Mouse (Mus musculus) neural tube, embryonic 14.5 days (tissue): ENCODE results near the gene Amigo1. TPM values are rescaled to one million over a fixed set of nuclear protein-coding genes. Genes with fewer than 3 reads are reported as not detected.
A peak's percentile ranks its signal among the peaks of the same experiment; 100 is the strongest.
"Not testable (repeated sequence)": the region's sequence is repeated elsewhere in the genome, so short reads cannot be mapped to it uniquely, and the experiment has no call there.

Experiments used
- ATAC-seq: fragments of 200-750 bp; cut with Nextera tagmentation; 2 replicates; pipeline ENCODE4 v1.8.0; 2017; ENCODE audit warnings: low read depth, mild to moderate bottlenecking, moderate TSS enrichment, moderate library complexity
- H3K27ac ChIP-seq: fragments of 300-500 bp; sonication (generic); 2 replicates; pipeline ENCODE4 v1.5.1; 2014; ENCODE audit warnings: low read depth, mild to moderate bottlenecking, control low read depth, low read length, moderate library complexity, mixed read lengths
- H3K27me3 ChIP-seq: fragments of 300-500 bp; sonication (generic); 2 replicates; pipeline ENCODE4 v1.6.1; 2014; ENCODE audit warnings: low read length; ENCODE audit not compliant: control insufficient read depth, insufficient read depth
- H3K36me3 ChIP-seq: fragments of 300-500 bp; sonication (generic); 2 replicates; pipeline ENCODE4 v1.6.1; 2014; ENCODE audit warnings: low read length, mixed read lengths; ENCODE audit not compliant: control insufficient read depth, insufficient read depth
- H3K4me1 ChIP-seq: fragments of 300-500 bp; sonication (generic); 2 replicates; pipeline ENCODE4 v1.6.1; 2014; ENCODE audit warnings: low read length; ENCODE audit not compliant: control insufficient read depth, insufficient read depth
- H3K4me2 ChIP-seq: fragments of 300-500 bp; sonication (generic); 2 replicates; pipeline ENCODE4 v1.6.1; 2014; ENCODE audit warnings: mild to moderate bottlenecking, low read depth, low read length, control low read depth
- H3K4me3 ChIP-seq: fragments of 300-500 bp; sonication (generic); 2 replicates; pipeline ENCODE4 v1.5.1; 2014; ENCODE audit warnings: low read depth, low read length, control low read depth, mixed read lengths
- H3K9ac ChIP-seq: fragments of 300-500 bp; sonication (generic); replicated peaks from 2 replicates; pipeline ENCODE4 v1.6.1; 2014; ENCODE audit warnings: low read depth, mild to moderate bottlenecking, control low read depth, low read length, mixed read lengths
- H3K9me3 ChIP-seq: fragments of 300-500 bp; sonication (generic); 2 replicates; pipeline ENCODE4 v1.6.1; 2016; ENCODE audit warnings: low read length; ENCODE audit not compliant: control insufficient read depth
- WGBS: fragments of 180-500 bp; shearing (Covaris S2); extraction: QIAGEN DNeasy Blood & Tissue Kit; methylation state at CpG from one replicate; pipeline ENCODE4 v1.1.7; 2014; 5-methylcytosine and 5-hydroxymethylcytosine counted together
- polyA plus RNA-seq: library from polyadenylated mRNA; unstranded; fragments of >200 nt; fragmentation: Nextera tagmentation; extraction: Ambion mirVana; gene quantifications from 2 replicates; pipeline ENCODE4 v1.2.1, GENCODE M21; 2014

The Amigo1 gene
- polyA plus RNA-seq, 1 experiment from 2014 or later: 11.2 TPM

- Histone ChIP-seq H3K9me3 (no peaks in the 10 kb centered on the region), H3K4me1 (peaks cover 11% of the 10 kb centered on the region), H3K27me3 (no peaks in the 10 kb centered on the region; the same call in 1 of the 2 replicates), H3K27ac (no peak overlapping the region), H3K4me2 (no peak overlapping the region), H3K36me3 (0 out of 2 replicates have a peak, but pooled peaks cover 5% of the 10 kb centered on the region), H3K9ac (no peak overlapping the region), H3K4me3 (no peak overlapping the region)
- ATAC-seq: no peak
- 91% methylated on average over 8 of the region's 8 CpGs for WGBS
Measured at GRCm38 (mm10) chr3:108212406-108212805, 26.3 kb downstream of the Amigo1 start.

- H3K4me2 ChIP-seq: no peak overlapping the region
- H3K9ac ChIP-seq: no peak overlapping the region
- no peaks in the 10 kb centered on the region; the same call in 1 of the 2 replicates for H3K27me3 ChIP-seq
- 20% methylated on average over 5 of the region's 5 CpGs for WGBS
- H3K27ac ChIP-seq: no peak overlapping the region
- H3K9me3 ChIP-seq: no peaks in the 10 kb centered on the region
- H3K36me3 ChIP-seq: no peaks in the 10 kb centered on the region
- no peaks in the 10 kb centered on the region; the same call in 1 of the 2 replicates for H3K4me1 ChIP-seq
- no peak overlapping the region for H3K4me3 ChIP-seq
- no peak for ATAC-seq
Measured at GRCm38 (mm10) chr3:108214734-108215133, 28.6 kb downstream of the Amigo1 start.

GRCm38 (mm10) chr3:108220661-108221060 is 34.5 kb downstream of the Amigo1 start:
- no peaks in the 10 kb centered on the region for H3K36me3 ChIP-seq
- no peak overlapping the region for H3K27ac ChIP-seq
- 79% methylated on average over 3 of the region's 3 CpGs for WGBS
- no peak overlapping the region for H3K9ac ChIP-seq
- H3K4me3 ChIP-seq: no peak overlapping the region
- peaks cover 11% of the 10 kb centered on the region for H3K27me3 ChIP-seq
- no peaks in the 10 kb centered on the region for H3K4me1 ChIP-seq
- H3K4me2 ChIP-seq: no peak overlapping the region
- H3K9me3 ChIP-seq: no peaks in the 10 kb centered on the region
- ATAC-seq: no peak

DNA sequence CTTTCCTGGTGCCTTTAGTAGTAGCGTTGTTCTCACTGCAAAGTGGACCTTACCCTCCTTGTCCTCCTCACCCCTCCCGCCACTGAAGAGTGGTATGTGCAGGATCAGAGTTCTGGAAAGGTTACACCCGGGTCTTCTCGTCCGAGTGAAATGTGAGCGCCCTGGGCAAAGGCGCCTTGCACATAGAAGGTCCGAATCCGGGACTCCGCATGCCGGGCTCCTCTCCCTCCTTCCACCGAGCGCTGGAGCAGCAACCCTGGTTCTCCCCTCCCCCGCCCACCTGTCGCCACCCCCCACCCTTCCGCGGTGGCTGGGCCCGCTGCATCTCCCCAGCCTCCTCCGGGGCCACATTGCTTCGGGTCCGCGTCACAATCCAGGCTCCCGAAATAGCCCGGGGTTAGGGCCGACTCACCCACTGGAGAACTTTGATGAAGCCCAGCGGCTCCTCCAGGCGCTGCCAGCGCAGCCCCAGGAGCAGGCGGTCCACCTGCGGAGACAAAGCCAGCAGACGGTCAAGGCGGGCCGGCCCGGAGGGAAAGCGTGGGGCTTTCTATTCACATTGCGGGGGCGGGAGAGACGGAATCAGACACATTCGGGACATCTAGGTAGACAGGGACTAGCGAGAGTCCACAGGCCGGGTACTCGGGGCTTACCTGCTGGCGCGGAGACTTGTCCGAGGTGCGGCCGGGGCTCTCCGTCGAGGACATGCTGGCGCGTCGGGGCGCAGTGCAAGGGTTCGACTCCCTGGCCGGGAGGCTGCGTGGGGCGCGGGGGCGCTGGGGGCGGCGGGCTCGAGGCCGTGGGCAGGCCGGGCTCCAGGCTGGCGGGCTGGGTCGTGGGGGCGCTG is 39.8 kb downstream of the Amigo1 start:
- peak; percentile 44; the same call in 1 of the 2 replicates for ATAC-seq
- no peaks in the 10 kb centered on the region for H3K36me3 ChIP-seq
- H3K4me1 ChIP-seq: peaks cover 8% of the 10 kb centered on the region; the same call in 1 of the 2 replicates
- H3K27ac ChIP-seq: no peak overlapping the region
- H3K9ac ChIP-seq: 0 out of 2 replicates have a peak overlapping the region, but pooled peaks have one; percentile 21
- 2% methylated on average over 66 of the region's 67 CpGs for WGBS
- H3K4me3 ChIP-seq: peak overlapping the region; percentile 29
- H3K27me3 ChIP-seq: peaks cover 30% of the 10 kb centered on the region
- H3K9me3 ChIP-seq: no peaks in the 10 kb centered on the region
- H3K4me2 ChIP-seq: peak overlapping the region; percentile 58

DNA sequence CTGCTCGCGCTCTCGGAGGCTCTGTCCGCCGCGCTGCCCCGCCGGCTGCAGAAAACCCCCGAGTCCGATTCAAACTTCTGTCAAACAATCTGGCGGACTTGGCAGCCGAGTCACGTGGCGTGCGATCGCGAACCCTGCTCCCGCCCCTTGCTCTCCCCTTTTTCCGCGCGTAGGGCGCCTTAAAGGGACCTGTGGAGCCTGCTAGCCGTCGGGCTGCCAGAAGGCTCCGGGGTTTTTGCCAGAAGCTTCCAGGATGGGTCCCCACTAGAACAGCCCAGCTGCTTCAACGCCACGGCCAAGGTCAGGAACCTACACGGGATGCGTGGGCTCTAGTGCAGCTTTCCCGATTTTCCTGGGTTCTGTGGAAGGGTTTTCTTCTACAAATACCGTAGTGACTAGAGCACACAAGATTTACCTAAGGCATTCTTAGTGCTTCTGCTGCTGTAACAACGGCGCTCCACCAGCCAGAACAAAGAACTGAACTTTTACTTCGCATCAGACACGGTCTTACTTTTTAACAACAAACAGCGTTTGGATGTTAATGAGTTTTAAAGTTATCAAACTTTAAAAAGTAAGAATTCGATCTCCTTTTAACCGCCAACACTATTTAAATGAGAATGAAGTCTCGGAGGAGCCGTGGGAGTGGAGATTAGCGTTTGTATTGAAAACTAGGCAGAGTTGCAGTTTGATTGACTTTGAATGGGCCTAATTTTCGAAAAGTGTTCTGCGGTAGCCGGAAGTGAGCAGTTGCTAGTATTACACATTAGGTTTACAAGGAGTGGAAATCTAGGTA is 40.6 kb downstream of the Amigo1 start, which contains the start of gene Sypl2:
Sypl2 (minus strand) TSS at position 91 of the 793 bp plus-strand sequence.
- no peak for ATAC-seq
- H3K9ac ChIP-seq: 0 out of 2 replicates have a peak within 1 kb of the TSS, but pooled peaks have one; percentile 21
- 3% methylated on average over 44 of the region's 44 CpGs for WGBS
- H3K4me3 ChIP-seq: peak within 1 kb of the TSS; percentile 29
- no peaks in the 10 kb centered on the region for H3K36me3 ChIP-seq
- H3K27ac ChIP-seq: no peak within 1 kb of the TSS
- H3K9me3 ChIP-seq: no peaks in the 10 kb centered on the region
- H3K4me1 ChIP-seq: peaks cover 8% of the 10 kb centered on the region; the same call in 1 of the 2 replicates
- peak within 1 kb of the TSS; percentile 58 for H3K4me2 ChIP-seq
- H3K27me3 ChIP-seq: peaks cover 30% of the 10 kb centered on the region

DNA sequence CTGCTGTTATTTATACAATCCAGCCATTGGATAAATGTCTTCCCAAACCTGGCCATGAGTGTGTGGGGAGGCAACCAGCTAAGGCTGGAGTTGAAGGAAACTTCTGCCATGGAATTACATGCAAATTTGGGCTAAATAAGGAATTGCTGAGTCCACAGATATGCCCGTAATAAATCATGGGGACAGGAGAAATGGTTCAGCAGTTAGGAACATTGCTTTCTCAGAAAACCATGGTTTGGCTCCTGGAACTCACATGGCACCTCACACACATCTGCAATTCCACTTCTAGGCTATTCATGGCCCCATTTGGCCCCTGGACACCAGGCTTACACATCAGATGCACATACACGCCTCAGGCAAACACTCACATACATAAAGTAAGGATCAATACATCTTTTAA is 41.4 kb downstream of the Amigo1 start:
- Histone ChIP-seq H3K27me3 (peaks cover 30% of the 10 kb centered on the region), H3K4me1 (peaks cover 8% of the 10 kb centered on the region; the same call in 1 of the 2 replicates), H3K9me3 (no peaks in the 10 kb centered on the region), H3K9ac (no peak overlapping the region), H3K27ac (no peak overlapping the region), H3K4me2 (no peak overlapping the region), H3K4me3 (no peak overlapping the region), H3K36me3 (no peaks in the 10 kb centered on the region)
- no peak for ATAC-seq
- WGBS: 76% methylated on average over 2 of the region's 2 CpGs

DNA sequence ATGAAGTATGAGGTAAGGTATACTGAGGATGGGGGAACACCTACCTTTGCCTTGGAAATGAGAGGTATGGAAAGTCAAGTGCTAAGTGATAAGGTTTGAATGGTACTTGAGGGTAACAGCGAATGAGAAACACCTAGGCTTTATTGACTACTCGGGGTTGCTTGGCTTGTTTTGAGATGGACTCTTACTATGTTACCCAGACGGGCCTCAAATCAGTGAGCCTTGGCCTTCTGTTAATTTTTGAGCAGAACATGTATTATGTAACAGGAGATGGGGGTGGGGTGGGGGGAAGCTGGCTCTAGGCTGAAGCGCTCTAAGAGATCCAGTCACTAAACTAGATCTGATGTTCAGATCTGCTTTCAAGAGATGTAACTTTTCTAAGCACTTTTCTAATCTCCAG is 45.5 kb downstream of the Amigo1 start:
- no peaks in the 10 kb centered on the region for H3K36me3 ChIP-seq
- no peak overlapping the region for H3K27ac ChIP-seq
- H3K9ac ChIP-seq: no peak overlapping the region
- no peak for ATAC-seq
- H3K4me2 ChIP-seq: no peak overlapping the region
- peaks cover 9% of the 10 kb centered on the region for H3K27me3 ChIP-seq
- H3K9me3 ChIP-seq: no peaks in the 10 kb centered on the region
- H3K4me3 ChIP-seq: no peak overlapping the region
- peaks cover under 1% of the 10 kb centered on the region; the same call in 1 of the 2 replicates for H3K4me1 ChIP-seq
- 87% methylated on average over 4 of the region's 4 CpGs for WGBS

- not testable (repeated sequence) for H3K27ac ChIP-seq, H3K9me3 ChIP-seq, H3K9ac ChIP-seq, H3K4me3 ChIP-seq, H3K36me3 ChIP-seq, H3K4me2 ChIP-seq, H3K27me3 ChIP-seq, H3K4me1 ChIP-seq, ATAC-seq
- 82% methylated on average over 4 of the region's 4 CpGs for WGBS
Measured at GRCm38 (mm10) chr3:108237474-108238102, 51.5 kb downstream of the Amigo1 start.
